In genomic region chr13:100785806-100786413, GRCm38 (mm10) we compare ENCODE assay signal across 8 mouse cellular contexts. TPM values are rescaled to one million over a fixed set of nuclear protein-coding genes. Genes with fewer than 3 reads are reported as not detected.
A peak's percentile ranks its signal among the peaks of the same experiment; 100 is the strongest.
DNase-seq lines count a peak whose midpoint lies in the region; ATAC-seq and TF ChIP-seq lines count a peak whose summit lies in the region.

No protein-coding gene starts in this region.

- H3K4me1 ChIP-seq in lung, adult 2 months (ENCODE audit: control insufficient read depth, insufficient read depth, low read length) = peaks cover 2% of the 10 kb centered on the region; the same call in 1 of the 2 replicates
- H3K4me1 ChIP-seq in liver, embryonic 16.5 days (ENCODE audit: control insufficient read depth, low read depth, low read length) = peaks cover 35% of the 10 kb centered on the region

- H3K4me2 ChIP-seq in liver, embryonic 16.5 days (ENCODE audit: low read depth, low read length) = peak overlapping the region; percentile 69

- TF ChIP-seq CTCF in lung, adult 2 months (IDR thresholded peaks at IDR 0.05; ENCODE audit: insufficient read depth, low read length) = no peak

- H3K36me3 ChIP-seq in liver, embryonic 16.5 days (ENCODE audit: control insufficient read depth, insufficient read depth) = peaks cover 43% of the 10 kb centered on the region
- H3K36me3 ChIP-seq in splenic B cell, adult 2 months (ENCODE audit: control insufficient read depth, insufficient read depth, low read length, poor library complexity, severe bottlenecking) = no peaks in the 10 kb centered on the region; the same call in 1 of the 2 replicates

- peak overlapping the region; percentile 46 for H3K4me3 ChIP-seq in lung, adult 2 months (replicated peaks; ENCODE audit: extremely low read depth, low read depth, low read length)
- H3K4me3 ChIP-seq in liver, embryonic 16.5 days (ENCODE audit: low read depth, low read length) = peak overlapping the region; percentile 100

- H3K27ac ChIP-seq in liver, embryonic 16.5 days (ENCODE audit: low read length) = peak overlapping the region; percentile 93

- WGBS in lung, adult 2 months = under 1% methylated on average over 30 of the region's 30 CpGs
- under 1% methylated on average over 30 of the region's 30 CpGs for WGBS in liver, embryonic 16.5 days (ENCODE audit: insufficient replicate concordance)

- H3K9ac ChIP-seq in liver, embryonic 16.5 days (ENCODE audit: low read depth, low read length) = peak overlapping the region; percentile 97

- H3K27me3 ChIP-seq in liver, embryonic 16.5 days (ENCODE audit: control insufficient read depth, insufficient read depth, low read depth, low read length) = no peaks in the 10 kb centered on the region
- H3K27me3 ChIP-seq in splenic B cell, adult 2 months (ENCODE audit: control insufficient read depth, insufficient read depth, low read length, poor library complexity, severe bottlenecking) = no peaks in the 10 kb centered on the region

- ATAC-seq in activated CD4-positive, CD25-positive, alpha-beta regulatory T cell, adult 4 months = peak; percentile 15
- peak; percentile 44 for ATAC-seq in granulocyte monocyte progenitor cell, adult 5-6 weeks (replicated peaks; ENCODE audit: poor library complexity, severe bottlenecking)
- ATAC-seq in liver, embryonic 16.5 days (ENCODE audit: low read depth) = peak; percentile 30

- TF ChIP-seq POLR2A in lung, adult 2 months (IDR thresholded peaks at IDR 0.05; ENCODE audit: borderline replicate concordance, extremely low read depth, low read depth, low read length) = no peak

- no peaks in the 10 kb centered on the region for H3K9me3 ChIP-seq in liver, embryonic 16.5 days (replicated peaks; ENCODE audit: control insufficient read depth, low read length)

- no peak for DNase-seq in lung, adult 2 months
- DNase-seq in lung, postnatal 36 days = no peak
- peak; percentile 37 for DNase-seq in splenic B cell, adult 2 months (ENCODE audit: low read depth, low spot score)
- no peak for DNase-seq in frontal cortex, postnatal 14 days (ENCODE audit: low spot score in 2 of 2)
- DNase-seq in urinary bladder, adult 2 months (ENCODE audit: low spot score) = no peak

RNA-seq across cellular contexts. Expression of gene Ccnb1, which starts 0.5 kb away (rescaled TPM):
- polyA plus RNA-seq in lung, adult 2 months (2012; rRNA removed) = 0.85 and 3.2 TPM in 2 replicates
- 10 to 100 TPM; 51.2 to 57.0 TPM for polyA plus RNA-seq in activated CD4-positive, CD25-positive, alpha-beta regulatory T cell, adult 4 months (2017; shearing (Covaris generic))
- total RNA-seq in granulocyte monocyte progenitor cell, adult 5-6 weeks (2014; fragmentation: Nextera tagmentation) = 26.8 and 43.5 TPM in 2 replicates
- 231 and 274 TPM in 2 replicates for total RNA-seq in granulocyte monocyte progenitor cell, adult 5-6 weeks (2017)
- 186 and 211 TPM in 2 replicates for polyA plus RNA-seq in liver, embryonic 16.5 days (2015; fragmentation: Nextera tagmentation; extraction: Ambion mirVana)
- 3.1 and 3.2 TPM in 2 replicates for polyA plus RNA-seq in urinary bladder, adult 2 months (2012; rRNA removed)

RNA-seq across cellular contexts. Expression of gene Cenph, which starts 10.2 kb away (rescaled TPM):
- 0.18 and 0.25 TPM in 2 replicates for polyA plus RNA-seq in lung, adult 2 months (2012; rRNA removed)
- polyA plus RNA-seq in activated CD4-positive, CD25-positive, alpha-beta regulatory T cell, adult 4 months (2017; shearing (Covaris generic)) = 1 to 10 TPM; 6.0 to 6.9 TPM
- total RNA-seq in granulocyte monocyte progenitor cell, adult 5-6 weeks (2014; fragmentation: Nextera tagmentation) = 37.1 and 51.9 TPM in 2 replicates
- 56.6 and 69.5 TPM in 2 replicates for total RNA-seq in granulocyte monocyte progenitor cell, adult 5-6 weeks (2017)
- 24.0 and 24.2 TPM in 2 replicates for polyA plus RNA-seq in liver, embryonic 16.5 days (2015; fragmentation: Nextera tagmentation; extraction: Ambion mirVana)
- polyA plus RNA-seq in urinary bladder, adult 2 months (2012; rRNA removed) = 0.88 and 1.6 TPM in 2 replicates

RNA-seq across cellular contexts. Expression of gene Mrps36, which starts 41.5 kb away (rescaled TPM):
- polyA plus RNA-seq in lung, adult 2 months (2012; rRNA removed) = 27.0 and 29.2 TPM in 2 replicates
- 100 to 1,000 TPM; 108 to 119 TPM for polyA plus RNA-seq in activated CD4-positive, CD25-positive, alpha-beta regulatory T cell, adult 4 months (2017; shearing (Covaris generic))
- total RNA-seq in granulocyte monocyte progenitor cell, adult 5-6 weeks (2014; fragmentation: Nextera tagmentation) = 73.2 and 108 TPM in 2 replicates
- 71.7 and 102 TPM in 2 replicates for total RNA-seq in granulocyte monocyte progenitor cell, adult 5-6 weeks (2017)
- 92.4 and 98.8 TPM in 2 replicates for polyA plus RNA-seq in liver, embryonic 16.5 days (2015; fragmentation: Nextera tagmentation; extraction: Ambion mirVana)
- polyA plus RNA-seq in urinary bladder, adult 2 months (2012; rRNA removed) = 75.0 and 84.5 TPM in 2 replicates

RNA-seq across cellular contexts. Expression of gene Slc30a5, which starts 47.3 kb away (rescaled TPM):
- polyA plus RNA-seq in lung, adult 2 months (2012; rRNA removed) = 21.2 and 29.4 TPM in 2 replicates
- polyA plus RNA-seq in activated CD4-positive, CD25-positive, alpha-beta regulatory T cell, adult 4 months (2017; shearing (Covaris generic)) = 10 to 100 TPM; 11.2 to 13.8 TPM
- total RNA-seq in granulocyte monocyte progenitor cell, adult 5-6 weeks (2014; fragmentation: Nextera tagmentation) = 97.0 and 97.9 TPM in 2 replicates
- 96.8 and 111 TPM in 2 replicates for total RNA-seq in granulocyte monocyte progenitor cell, adult 5-6 weeks (2017)
- 21.2 and 22.3 TPM in 2 replicates for polyA plus RNA-seq in liver, embryonic 16.5 days (2015; fragmentation: Nextera tagmentation; extraction: Ambion mirVana)
- 44.7 and 48.8 TPM in 2 replicates for polyA plus RNA-seq in urinary bladder, adult 2 months (2012; rRNA removed)

RNA-seq across cellular contexts. Expression of gene Cdk7, which starts 55.2 kb away (rescaled TPM):
- 8.9 and 12.8 TPM in 2 replicates for polyA plus RNA-seq in lung, adult 2 months (2012; rRNA removed)
- polyA plus RNA-seq in activated CD4-positive, CD25-positive, alpha-beta regulatory T cell, adult 4 months (2017; shearing (Covaris generic)) = 10 to 100 TPM; 68.3 to 77.4 TPM
- 37.8 and 52.0 TPM in 2 replicates for total RNA-seq in granulocyte monocyte progenitor cell, adult 5-6 weeks (2014; fragmentation: Nextera tagmentation)
- total RNA-seq in granulocyte monocyte progenitor cell, adult 5-6 weeks (2017) = 43.3 and 54.5 TPM in 2 replicates
- polyA plus RNA-seq in liver, embryonic 16.5 days (2015; fragmentation: Nextera tagmentation; extraction: Ambion mirVana) = 28.7 and 31.4 TPM in 2 replicates
- polyA plus RNA-seq in urinary bladder, adult 2 months (2012; rRNA removed) = 27.4 and 33.6 TPM in 2 replicates

Comparison
In these comparisons a context has a peak if more than half of its experiments do, and no peak if none do; other contexts are left out.
1. RNA of gene Ccnb1, which starts 0.5 kb away (polyA plus RNA-seq): 186 to 211 TPM in liver, embryonic 16.5 days and 51.2 to 57.0 TPM in activated CD4-positive, CD25-positive, alpha-beta regulatory T cell, adult 4 months; 3.1 to 3.2 TPM in urinary bladder, adult 2 months and 0.85 to 3.2 TPM in lung, adult 2 months; every median in the first group is over 10 times any median in the second.
2. Peak in every context shown above with its lines, with median percentiles within 50 percentile points of each other: ATAC-seq.